Mouse (Mus musculus): Measurements from ENCODE around the gene Bicra. TPM values are rescaled to one million over a fixed set of nuclear protein-coding genes. Genes with fewer than 3 reads are reported as not detected.

The Bicra gene
- polyA plus RNA-seq, 1 experiment from 2014 or later: 1.8 TPM

DNA sequence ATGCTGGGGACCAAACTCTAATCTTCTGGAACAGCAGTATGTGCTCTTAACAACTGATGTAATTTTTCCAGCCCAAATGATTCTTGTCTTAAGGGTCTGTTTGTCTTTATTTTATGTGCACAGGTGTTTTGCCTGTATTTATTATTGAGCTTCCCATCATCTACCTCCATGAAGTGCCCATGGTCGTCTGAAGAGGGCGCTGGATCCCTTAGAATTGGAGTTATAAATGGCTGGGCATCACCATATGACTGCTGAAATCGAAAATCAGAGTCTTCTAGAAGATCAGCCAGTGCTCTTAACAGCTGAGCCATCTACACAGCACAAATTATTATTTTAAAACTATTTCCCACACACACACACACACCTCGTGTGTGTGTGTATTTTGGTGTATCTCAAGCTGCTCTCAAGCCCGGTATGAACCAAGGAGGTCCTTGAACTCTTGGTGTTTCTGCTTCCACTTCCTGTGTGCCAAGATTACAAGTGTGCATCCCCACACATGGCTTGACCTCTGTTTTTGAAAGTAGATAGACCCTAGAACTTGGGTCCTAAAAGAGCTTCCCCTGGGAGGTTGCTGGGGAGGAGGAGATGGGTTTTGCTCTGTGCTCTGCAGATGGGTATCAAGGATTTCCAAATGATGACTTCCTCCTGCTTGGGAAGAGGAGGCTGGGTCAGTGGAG is 8.9 kb upstream of the Bicra start:
- ATAC-seq (ENCODE audit: low FRiP score, low TSS enrichment) (no peak), DNase-seq (ENCODE audit: low spot score) (peak; percentile 36)
- H3K27me3 ChIP-seq (ENCODE audit: control insufficient read depth, insufficient read depth, low read length): no peaks in the 10 kb centered on the region
- H3K4me2 ChIP-seq (replicated peaks; ENCODE audit: low read depth): no peak overlapping the region
- no peaks in the 10 kb centered on the region for H3K4me1 ChIP-seq (replicated peaks; ENCODE audit: control insufficient read depth, insufficient read depth)
- no peak overlapping the region for H3K4me3 ChIP-seq (ENCODE audit: low read depth, low read length)
- peak overlapping the region; percentile 78 for H3K27ac ChIP-seq (replicated peaks)
- H3K9me3 ChIP-seq (ENCODE audit: control insufficient read depth, low read length): no peaks in the 10 kb centered on the region
- H3K36me3 ChIP-seq (ENCODE audit: control insufficient read depth, insufficient read depth, low read length): no peaks in the 10 kb centered on the region
- H3K9ac ChIP-seq (ENCODE audit: low read length): no peak overlapping the region
- 24% methylated on average over 5 of the region's 5 CpGs for WGBS
- TF ChIP-seq EP300 (optimal IDR thresholded peaks at IDR 0.05): no peak
- peak; percentile 63 for TF ChIP-seq CTCF (IDR thresholded peaks at IDR 0.05; ENCODE audit: low read depth)

DNA sequence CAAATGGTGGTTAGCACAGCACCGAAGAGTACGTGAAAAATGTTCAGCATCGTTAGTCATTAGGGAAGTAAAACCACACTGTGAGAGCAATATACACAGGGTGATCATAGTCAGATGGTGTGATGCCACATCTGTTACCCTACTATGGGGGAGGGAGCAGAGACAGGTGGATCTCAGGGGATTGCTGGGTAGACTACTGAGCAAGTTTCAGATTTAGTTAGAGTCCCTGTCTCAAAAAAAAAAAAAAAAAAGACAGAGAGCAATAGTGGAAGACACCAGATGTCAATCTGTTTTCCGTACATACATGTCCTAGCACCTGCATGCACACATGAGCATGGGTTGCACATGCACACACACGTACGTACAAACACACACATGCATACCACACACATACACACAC is 7.9 kb upstream of the Bicra start:
- Histone ChIP-seq H3K27me3 (ENCODE audit: control insufficient read depth, insufficient read depth, low read length) (no peaks in the 10 kb centered on the region), H3K4me2 (replicated peaks; ENCODE audit: low read depth) (no peak overlapping the region), H3K4me3 (ENCODE audit: low read depth, low read length) (no peak overlapping the region), H3K9ac (ENCODE audit: low read length) (no peak overlapping the region), H3K27ac (replicated peaks) (no peak overlapping the region), H3K9me3 (ENCODE audit: control insufficient read depth, low read length) (no peaks in the 10 kb centered on the region), H3K4me1 (replicated peaks; ENCODE audit: control insufficient read depth, insufficient read depth) (no peaks in the 10 kb centered on the region), H3K36me3 (ENCODE audit: control insufficient read depth, insufficient read depth, low read length) (no peaks in the 10 kb centered on the region)
- 91% methylated on average over 6 of the region's 6 CpGs for WGBS
- TF ChIP-seq CTCF (IDR thresholded peaks at IDR 0.05; ENCODE audit: low read depth) (no peak), EP300 (optimal IDR thresholded peaks at IDR 0.05) (no peak)
- no peak for DNase-seq (ENCODE audit: low spot score)
- no peak for ATAC-seq (ENCODE audit: low FRiP score, low TSS enrichment)

DNA sequence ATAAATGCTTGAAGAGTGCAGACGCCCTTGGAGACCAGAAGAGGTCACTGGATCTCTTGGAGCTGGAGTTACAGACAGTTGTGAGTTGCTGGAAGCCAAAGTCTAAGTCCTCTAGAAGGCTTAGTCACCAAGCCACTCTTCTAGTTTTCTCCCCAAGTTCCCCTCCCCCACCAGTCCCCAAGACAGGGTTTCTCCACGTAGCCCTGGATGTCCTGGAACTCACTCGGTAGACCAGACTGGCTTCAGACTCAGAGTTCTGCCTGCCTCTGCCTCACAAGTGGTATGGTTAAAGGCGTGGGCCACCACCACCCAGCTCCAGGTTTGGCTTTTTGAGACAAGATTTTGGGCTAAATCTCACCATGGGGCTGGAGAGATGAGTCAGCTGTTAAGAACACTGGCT is 7.2 kb upstream of the Bicra start:
- no peak for ATAC-seq (ENCODE audit: low FRiP score, low TSS enrichment)
- no peak for DNase-seq (ENCODE audit: low spot score)
- Histone ChIP-seq H3K36me3 (ENCODE audit: control insufficient read depth, insufficient read depth, low read length) (no peaks in the 10 kb centered on the region), H3K9ac (ENCODE audit: low read length) (no peak overlapping the region), H3K4me1 (replicated peaks; ENCODE audit: control insufficient read depth, insufficient read depth) (peaks cover under 1% of the 10 kb centered on the region; the same call in 1 of the 2 replicates), H3K9me3 (ENCODE audit: control insufficient read depth, low read length) (no peaks in the 10 kb centered on the region), H3K27ac (replicated peaks) (no peak overlapping the region), H3K4me2 (replicated peaks; ENCODE audit: low read depth) (no peak overlapping the region), H3K27me3 (ENCODE audit: control insufficient read depth, insufficient read depth, low read length) (no peaks in the 10 kb centered on the region), H3K4me3 (ENCODE audit: low read depth, low read length) (no peak overlapping the region)
- 61% methylated on average over 4 of the region's 4 CpGs for WGBS
- TF ChIP-seq EP300 (optimal IDR thresholded peaks at IDR 0.05) (no peak), CTCF (IDR thresholded peaks at IDR 0.05; ENCODE audit: low read depth) (0 out of 2 replicates have a peak, but pooled peaks have one; percentile 14)

DNA sequence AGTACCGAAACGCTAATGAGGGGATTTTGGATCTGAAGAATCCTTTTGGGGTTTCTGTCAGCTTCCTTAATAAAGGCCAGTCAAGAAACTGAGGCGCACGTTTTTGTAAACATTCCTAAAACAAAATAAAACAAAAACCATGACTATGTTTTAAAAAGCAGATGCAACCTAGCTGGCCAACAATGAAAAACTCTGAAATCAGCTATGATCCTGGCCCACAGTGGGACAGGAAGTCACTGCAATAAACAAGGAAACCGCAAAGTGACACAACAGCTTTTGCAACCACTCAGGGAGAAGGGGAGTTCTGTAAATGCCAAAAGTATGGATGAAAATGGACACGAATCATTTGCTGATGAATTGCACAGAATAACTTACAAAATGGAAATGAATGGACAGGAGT is 5.4 kb upstream of the Bicra start:
- peak overlapping the region; percentile 53 for H3K4me3 ChIP-seq (ENCODE audit: low read depth, low read length)
- H3K9ac ChIP-seq (ENCODE audit: low read length): no peak overlapping the region
- no peaks in the 10 kb centered on the region for H3K36me3 ChIP-seq (ENCODE audit: control insufficient read depth, insufficient read depth, low read length)
- WGBS: 10% methylated on average over 6 of the region's 6 CpGs
- H3K27ac ChIP-seq (replicated peaks): peak overlapping the region; percentile 93; the same call in 1 of the 2 replicates
- TF ChIP-seq EP300 (optimal IDR thresholded peaks at IDR 0.05): no peak
- no peaks in the 10 kb centered on the region for H3K9me3 ChIP-seq (ENCODE audit: control insufficient read depth, low read length)
- H3K27me3 ChIP-seq (ENCODE audit: control insufficient read depth, insufficient read depth, low read length): no peaks in the 10 kb centered on the region
- DNase-seq (ENCODE audit: low spot score): no peak
- no peak for ATAC-seq (ENCODE audit: low FRiP score, low TSS enrichment)
- H3K4me2 ChIP-seq (replicated peaks; ENCODE audit: low read depth): peak overlapping the region; percentile 79
- peaks cover 6% of the 10 kb centered on the region; the same call in 1 of the 2 replicates for H3K4me1 ChIP-seq (replicated peaks; ENCODE audit: control insufficient read depth, insufficient read depth)

DNA sequence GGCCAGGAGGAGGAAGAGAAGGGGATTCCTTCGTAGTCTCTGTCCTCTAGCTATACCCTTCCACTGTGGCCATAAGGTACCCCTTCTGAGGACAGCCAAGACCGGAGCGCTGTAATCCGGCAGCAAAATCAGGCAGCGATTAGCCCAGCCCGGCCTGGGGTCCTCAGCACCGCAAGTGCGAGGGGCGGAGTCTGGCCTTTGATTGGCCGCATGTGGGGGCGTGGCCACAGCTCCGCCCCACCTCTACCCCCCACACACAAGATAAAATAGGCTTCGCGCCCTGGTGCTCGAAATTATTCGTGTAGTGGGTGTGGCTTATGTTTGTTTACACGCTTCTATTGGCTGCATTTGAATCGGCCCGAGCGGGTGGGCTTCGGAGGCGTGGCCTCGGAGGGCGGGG is 5.0 kb upstream of the Bicra start:
- DNase-seq (ENCODE audit: low spot score) (peak; percentile 94), ATAC-seq (ENCODE audit: low FRiP score, low TSS enrichment) (peak; percentile 77)
- Histone ChIP-seq H3K36me3 (ENCODE audit: control insufficient read depth, insufficient read depth, low read length) (no peaks in the 10 kb centered on the region), H3K4me3 (ENCODE audit: low read depth, low read length) (peak overlapping the region; percentile 53), H3K27ac (replicated peaks) (peak overlapping the region; percentile 93), H3K4me2 (replicated peaks; ENCODE audit: low read depth) (peak overlapping the region; percentile 79), H3K9ac (ENCODE audit: low read length) (peak overlapping the region; percentile 73), H3K4me1 (replicated peaks; ENCODE audit: control insufficient read depth, insufficient read depth) (peaks cover 6% of the 10 kb centered on the region; the same call in 1 of the 2 replicates), H3K27me3 (ENCODE audit: control insufficient read depth, insufficient read depth, low read length) (no peaks in the 10 kb centered on the region), H3K9me3 (ENCODE audit: control insufficient read depth, low read length) (no peaks in the 10 kb centered on the region)
- under 1% methylated on average over 24 of the region's 24 CpGs for WGBS
- TF ChIP-seq CTCF (IDR thresholded peaks at IDR 0.05; ENCODE audit: low read depth): no peak
- TF ChIP-seq EP300 (optimal IDR thresholded peaks at IDR 0.05): no peak

DNA sequence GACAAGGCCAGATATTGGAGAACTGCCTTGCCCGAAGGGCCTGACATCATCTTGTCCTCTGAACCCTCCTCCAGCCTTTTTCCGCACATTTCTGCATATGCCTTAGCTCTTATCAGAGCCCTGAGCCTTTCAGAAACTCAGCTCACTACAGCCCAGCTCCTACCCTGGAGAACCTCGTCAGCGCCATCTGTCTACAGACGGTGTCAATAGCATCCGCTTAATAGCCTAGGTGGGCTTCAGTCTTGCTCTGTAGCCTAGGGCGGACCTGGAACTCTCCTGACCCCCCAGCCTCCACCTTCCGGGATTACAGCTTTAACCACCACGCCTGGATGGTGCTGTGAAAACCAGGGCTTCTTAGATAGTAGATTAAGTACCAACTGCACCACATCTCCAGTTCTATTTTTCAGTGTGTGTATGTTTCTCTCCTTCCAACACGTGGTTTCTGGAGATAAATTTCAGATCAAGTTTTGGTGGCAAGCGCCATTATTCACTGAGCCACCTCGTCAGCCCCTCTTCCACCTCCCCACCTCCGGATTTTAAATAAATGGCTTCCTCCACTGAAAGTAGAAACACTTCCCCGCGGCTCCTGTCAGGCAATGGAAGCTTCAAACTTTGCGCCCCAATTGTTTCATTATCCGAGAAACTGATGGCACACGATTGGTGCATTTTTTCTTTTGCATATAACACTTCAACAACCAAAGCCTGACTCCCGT is 4.3 kb upstream of the Bicra start:
- H3K27ac ChIP-seq (replicated peaks): peak overlapping the region; percentile 93
- DNase-seq (ENCODE audit: low spot score): peak; percentile 85
- H3K4me3 ChIP-seq (ENCODE audit: low read depth, low read length): peak overlapping the region; percentile 53
- H3K9me3 ChIP-seq (ENCODE audit: control insufficient read depth, low read length): no peaks in the 10 kb centered on the region
- TF ChIP-seq CTCF (IDR thresholded peaks at IDR 0.05; ENCODE audit: low read depth) (peak; percentile 91), EP300 (optimal IDR thresholded peaks at IDR 0.05) (no peak)
- no peaks in the 10 kb centered on the region for H3K36me3 ChIP-seq (ENCODE audit: control insufficient read depth, insufficient read depth, low read length)
- H3K9ac ChIP-seq (ENCODE audit: low read length): peak overlapping the region; percentile 73
- H3K4me1 ChIP-seq (replicated peaks; ENCODE audit: control insufficient read depth, insufficient read depth): peaks cover 6% of the 10 kb centered on the region; the same call in 1 of the 2 replicates
- ATAC-seq (ENCODE audit: low FRiP score, low TSS enrichment): peak; percentile 50
- H3K4me2 ChIP-seq (replicated peaks; ENCODE audit: low read depth): peak overlapping the region; percentile 79
- no peaks in the 10 kb centered on the region for H3K27me3 ChIP-seq (ENCODE audit: control insufficient read depth, insufficient read depth, low read length)
- WGBS: 3% methylated on average over 19 of the region's 19 CpGs
